Mouse (Mus musculus): ENCODE data around the gene Mif4gd.

Mif4gd gene

DNA sequence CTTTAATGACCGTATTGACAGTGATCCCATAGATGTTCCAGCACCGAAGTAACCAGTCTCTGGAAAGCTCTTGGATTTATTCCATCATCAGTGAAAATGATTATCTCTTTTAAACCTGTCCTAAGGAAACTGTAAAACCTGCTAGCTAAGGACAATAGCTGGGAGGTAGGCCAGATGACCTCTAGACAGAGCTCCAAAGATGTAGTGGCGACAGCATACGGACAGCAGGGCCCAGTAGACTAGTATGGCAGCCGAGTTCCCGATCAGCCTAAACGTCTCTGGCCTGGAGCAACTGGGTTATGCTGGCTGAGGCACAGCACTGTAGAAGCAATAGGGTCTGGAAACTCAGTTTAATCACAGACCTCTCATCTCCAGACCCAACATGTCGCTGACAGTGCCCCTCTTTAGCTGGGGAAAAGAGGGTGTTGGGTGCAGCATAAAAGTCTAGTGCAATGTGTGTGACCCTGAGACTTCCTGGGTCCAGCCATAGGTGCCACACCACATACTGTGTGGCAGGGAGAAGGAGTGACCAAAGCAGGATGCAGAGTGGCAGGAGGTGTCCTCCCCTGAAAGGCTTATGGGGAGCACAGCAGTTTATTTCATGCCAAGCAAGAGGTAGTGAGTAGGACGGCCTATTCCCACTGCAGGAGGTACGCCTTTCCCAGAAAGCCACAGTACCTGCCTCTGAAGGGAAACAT is 28.2 kb downstream of the Mif4gd start:
- DNase-seq (ENCODE audit: extremely low read depth, low read depth, low spot score), result no peak

DNA sequence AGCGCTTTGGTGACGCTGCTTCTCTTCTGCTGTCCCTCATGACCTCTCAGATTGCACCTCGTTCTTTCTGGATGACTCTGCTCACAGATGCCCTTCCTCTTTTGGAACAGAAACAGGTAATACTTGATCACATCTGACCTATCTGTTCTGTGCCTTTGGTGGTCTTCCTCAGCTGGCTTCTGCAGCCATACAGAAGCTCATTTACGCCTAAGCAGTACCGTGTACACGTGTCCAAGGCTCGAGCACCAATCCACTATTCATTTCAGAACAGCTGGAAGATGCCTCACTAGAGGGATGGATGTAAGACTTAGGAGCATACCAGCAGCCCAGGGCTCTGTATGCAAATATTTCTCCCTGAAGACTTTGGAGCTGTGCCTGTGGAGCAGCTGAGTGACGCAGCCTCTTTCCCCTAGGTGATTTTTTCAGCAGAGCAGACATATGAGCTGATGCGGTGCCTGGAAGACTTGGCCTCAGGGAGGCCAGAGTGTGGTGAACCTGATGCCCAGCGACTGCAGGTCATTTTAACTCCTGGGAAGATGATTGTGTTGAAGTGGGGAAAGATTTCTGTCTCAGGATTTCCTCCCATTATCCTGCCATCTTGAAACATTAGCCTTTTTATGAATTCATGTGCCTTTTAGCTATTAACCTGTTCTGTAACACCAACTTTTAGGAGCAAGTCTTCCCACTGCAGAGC is 29.7 kb downstream of the Mif4gd start:
- no peak for DNase-seq (ENCODE audit: extremely low read depth, low read depth, low spot score)

DNA sequence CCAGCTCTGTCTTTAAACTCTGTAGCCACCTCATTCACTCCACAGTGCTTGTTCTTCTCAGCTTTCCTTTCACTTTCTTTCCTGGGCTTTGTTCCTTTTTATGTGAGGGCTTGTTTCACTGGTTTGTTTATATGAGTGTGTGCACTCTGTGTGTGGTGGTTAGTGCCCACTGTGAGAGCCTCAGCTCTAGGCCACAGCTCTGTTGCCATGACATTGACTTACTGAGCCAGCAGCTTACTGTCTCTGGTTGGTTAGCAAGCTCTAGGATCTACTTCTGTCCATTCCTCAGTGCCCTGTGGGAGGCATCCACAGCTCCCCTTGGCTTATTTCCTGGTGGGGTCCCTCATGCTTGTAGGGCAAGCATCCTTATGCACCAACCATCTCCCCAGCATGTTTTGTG is 33.7 kb downstream of the Mif4gd start:
- no peak for DNase-seq (ENCODE audit: extremely low read depth, low read depth, low spot score)

DNA sequence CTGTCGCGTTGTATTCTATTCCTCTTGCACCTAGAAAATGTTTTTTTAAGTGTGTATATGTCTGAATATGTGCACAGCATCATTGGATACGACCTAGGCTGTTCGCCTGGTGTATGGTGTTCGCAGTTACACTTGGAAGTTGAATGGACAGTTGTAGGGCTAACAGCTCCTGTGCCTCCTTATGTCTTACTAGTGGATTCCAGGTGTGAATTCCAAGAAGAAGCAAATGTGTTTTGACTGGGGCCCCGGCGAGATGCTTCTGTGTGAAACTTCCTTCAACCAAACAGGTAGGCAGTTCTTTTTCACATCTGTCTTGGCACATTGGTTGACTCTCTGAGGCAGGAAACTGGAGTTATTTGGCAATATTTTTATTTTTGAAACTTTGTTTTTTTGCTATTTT is 47.8 kb downstream of the Mif4gd start:
- no peak for DNase-seq (ENCODE audit: extremely low read depth, low read depth, low spot score)

DNA sequence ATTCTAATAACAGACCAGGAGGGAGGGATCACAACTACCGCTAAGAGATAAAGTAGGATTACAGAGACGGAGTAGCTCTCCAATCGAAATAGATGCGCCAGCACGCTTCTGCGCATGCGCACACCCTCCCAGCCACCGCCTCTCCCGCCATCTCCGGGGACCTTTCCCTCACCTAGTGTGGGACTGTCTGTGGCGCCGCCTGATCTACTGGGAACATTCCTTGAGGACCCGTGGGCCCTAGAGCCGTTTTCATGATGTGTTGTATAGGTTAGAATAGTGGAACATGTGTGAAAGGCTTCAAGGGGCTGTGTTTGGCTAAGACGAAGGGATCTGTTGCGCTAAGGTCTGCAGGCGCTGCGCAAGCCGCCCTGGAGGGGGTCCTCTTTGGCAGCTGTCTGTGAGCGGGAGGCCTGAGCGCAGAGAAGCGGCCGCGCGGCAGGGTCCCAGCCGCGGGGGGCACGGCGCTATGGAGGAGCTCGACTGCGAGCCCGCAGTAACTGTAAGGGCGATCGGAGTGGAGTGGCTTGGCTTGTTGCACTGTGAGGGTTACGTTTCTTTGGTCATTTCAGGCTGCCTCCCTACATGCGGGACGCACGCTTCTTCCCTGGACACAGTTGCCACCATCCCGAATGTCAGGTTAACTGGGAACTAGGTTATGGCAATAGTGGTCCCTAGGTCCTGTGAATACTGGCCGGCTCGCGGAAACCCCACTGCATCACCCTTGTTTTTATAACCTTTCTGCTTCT is 48.5 kb downstream of the Mif4gd start, which contains the start of gene Nup85:
TSS of gene Nup85 (plus strand) at position 371 of the 746 bp plus-strand sequence.
- DNase-seq (ENCODE audit: extremely low read depth, low read depth, low spot score), result peak; percentile 28

DNA sequence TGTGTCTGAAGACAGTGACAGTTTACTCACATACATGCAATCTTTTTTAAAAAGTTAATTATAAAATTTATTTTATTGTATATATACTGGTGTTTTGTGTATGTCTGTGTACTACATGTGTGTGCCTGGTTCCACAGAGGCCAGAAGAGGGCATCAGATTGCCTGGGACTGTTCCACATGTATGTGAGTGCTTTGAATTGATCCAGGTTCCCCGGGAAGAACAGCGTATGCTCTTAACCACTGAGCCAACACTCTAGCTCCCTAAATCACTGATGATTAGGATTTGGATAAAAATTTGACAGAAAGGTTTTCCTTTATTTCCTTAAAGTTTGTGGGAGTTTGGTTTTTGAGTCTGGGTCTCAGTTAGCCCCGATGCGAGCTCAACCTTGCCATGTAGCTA is 49.4 kb downstream of the Mif4gd start:
- DNase-seq (ENCODE audit: extremely low read depth, low read depth, low spot score), result no peak

All from fat pad, adult 2 months (tissue).